Mouse (Mus musculus): ENCODE data around the gene Cntn4. TPM values are rescaled to one million over a fixed set of nuclear protein-coding genes. Genes with fewer than 3 reads are reported as not detected.

Cntn4 gene
- polyA plus RNA-seq, 1 experiment from 2014 or later, result 3.3 TPM

- Histone ChIP-seq H3K27me3 (ENCODE audit: insufficient read depth, low read length) (no peaks in the 10 kb centered on the region), H3K36me3 (ENCODE audit: insufficient read depth, low read length) (no peaks in the 10 kb centered on the region), H3K9me3 (replicated peaks; ENCODE audit: low read length) (no peaks in the 10 kb centered on the region), H3K4me1 (replicated peaks; ENCODE audit: insufficient read depth, low read length) (no peaks in the 10 kb centered on the region), H3K27ac (no peak overlapping the region), H3K9ac (ENCODE audit: low read depth, low read length) (no peak overlapping the region), H3K4me2 (ENCODE audit: low read length) (no peak overlapping the region), H3K4me3 (replicated peaks; ENCODE audit: low read depth, low read length) (no peak overlapping the region)
- ATAC-seq (replicated peaks; ENCODE audit: low FRiP score, low read depth) (no peak), DNase-seq (ENCODE audit: low spot score) (no peak)
- TF ChIP-seq CTCF (IDR thresholded peaks at IDR 0.05; ENCODE audit: low read depth), result no peak
- WGBS, result 54% methylated on average over 4 of the region's 4 CpGs
Observed at GRCm38 (mm10) chr6:106268723-106269122, 591.3 kb downstream of the Cntn4 start.

- Histone ChIP-seq H3K36me3 (ENCODE audit: insufficient read depth, low read length) (no peaks in the 10 kb centered on the region), H3K9me3 (replicated peaks; ENCODE audit: low read length) (no peaks in the 10 kb centered on the region), H3K4me2 (ENCODE audit: low read length) (no peak overlapping the region), H3K9ac (ENCODE audit: low read depth, low read length) (no peak overlapping the region), H3K27me3 (ENCODE audit: insufficient read depth, low read length) (no peaks in the 10 kb centered on the region), H3K4me3 (replicated peaks; ENCODE audit: low read depth, low read length) (no peak overlapping the region), H3K4me1 (replicated peaks; ENCODE audit: insufficient read depth, low read length) (no peaks in the 10 kb centered on the region), H3K27ac (no peak overlapping the region)
- no peak for DNase-seq (ENCODE audit: low spot score)
- 69% methylated on average over 2 of the region's 2 CpGs for WGBS
- no peak for TF ChIP-seq CTCF (IDR thresholded peaks at IDR 0.05; ENCODE audit: low read depth)
- ATAC-seq (replicated peaks; ENCODE audit: low FRiP score, low read depth), result no peak
Observed at GRCm38 (mm10) chr6:106277139-106277538, 599.7 kb downstream of the Cntn4 start.

DNA sequence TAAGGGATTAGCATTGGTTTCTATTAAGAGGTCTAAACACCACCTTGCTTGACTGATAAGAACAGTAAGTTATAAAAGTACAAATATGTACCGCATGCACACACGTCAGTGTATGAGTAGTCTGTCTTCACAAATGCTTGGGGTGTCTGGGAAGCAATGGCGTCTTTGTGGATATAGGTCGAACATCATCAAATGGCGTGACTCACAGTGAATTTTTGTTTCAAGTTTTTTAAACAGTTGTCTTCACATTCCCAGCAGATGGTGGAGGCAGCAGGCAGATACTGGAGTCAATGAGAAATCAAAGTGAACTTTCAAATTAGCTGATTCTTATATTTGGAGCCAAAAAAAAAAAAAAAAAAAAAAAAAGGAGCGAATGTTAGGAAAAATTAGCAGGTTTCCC is 604.2 kb downstream of the Cntn4 start:
- DNase-seq (ENCODE audit: low spot score) (no peak), ATAC-seq (replicated peaks; ENCODE audit: low FRiP score, low read depth) (no peak)
- no peaks in the 10 kb centered on the region for H3K27me3 ChIP-seq (ENCODE audit: insufficient read depth, low read length)
- H3K36me3 ChIP-seq (ENCODE audit: insufficient read depth, low read length), result no peaks in the 10 kb centered on the region
- H3K4me1 ChIP-seq (replicated peaks; ENCODE audit: insufficient read depth, low read length), result no peaks in the 10 kb centered on the region
- no peak overlapping the region for H3K9ac ChIP-seq (ENCODE audit: low read depth, low read length)
- no peaks in the 10 kb centered on the region for H3K9me3 ChIP-seq (replicated peaks; ENCODE audit: low read length)
- 93% methylated on average over 6 of the region's 6 CpGs for WGBS
- no peak overlapping the region for H3K27ac ChIP-seq
- no peak overlapping the region for H3K4me3 ChIP-seq (replicated peaks; ENCODE audit: low read depth, low read length)
- H3K4me2 ChIP-seq (ENCODE audit: low read length), result no peak overlapping the region
- TF ChIP-seq CTCF (IDR thresholded peaks at IDR 0.05; ENCODE audit: low read depth), result no peak

DNA sequence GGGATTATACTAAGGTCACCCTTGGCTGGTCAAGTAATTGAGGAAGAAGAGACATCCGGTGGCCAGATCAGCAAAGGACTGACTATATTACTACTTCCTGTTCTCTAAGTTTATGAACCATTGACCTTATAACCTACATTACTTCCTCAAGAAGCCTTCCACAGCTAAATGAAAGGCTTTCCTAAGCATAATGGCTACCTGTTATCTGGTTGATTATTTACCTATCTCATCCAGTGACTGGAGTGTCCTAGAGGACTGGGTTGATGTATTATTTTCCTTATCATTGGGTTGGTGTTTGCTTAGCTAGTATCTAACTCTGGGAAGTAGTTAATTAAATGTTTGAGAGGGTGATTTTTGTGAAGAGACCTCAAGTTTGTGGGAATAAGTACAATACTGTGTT is 606.4 kb downstream of the Cntn4 start:
- DNase-seq (ENCODE audit: low spot score) (no peak), ATAC-seq (replicated peaks; ENCODE audit: low FRiP score, low read depth) (no peak)
- no peak for TF ChIP-seq CTCF (IDR thresholded peaks at IDR 0.05; ENCODE audit: low read depth)
- no peaks in the 10 kb centered on the region for H3K4me1 ChIP-seq (replicated peaks; ENCODE audit: insufficient read depth, low read length)
- H3K27ac ChIP-seq, result no peak overlapping the region
- WGBS, result 37% methylated on average over 1 of the region's 1 CpGs
- H3K9ac ChIP-seq (ENCODE audit: low read depth, low read length), result no peak overlapping the region
- no peak overlapping the region for H3K4me3 ChIP-seq (replicated peaks; ENCODE audit: low read depth, low read length)
- H3K27me3 ChIP-seq (ENCODE audit: insufficient read depth, low read length), result no peaks in the 10 kb centered on the region
- no peaks in the 10 kb centered on the region for H3K9me3 ChIP-seq (replicated peaks; ENCODE audit: low read length)
- H3K36me3 ChIP-seq (ENCODE audit: insufficient read depth, low read length), result no peaks in the 10 kb centered on the region
- no peak overlapping the region for H3K4me2 ChIP-seq (ENCODE audit: low read length)

GRCm38 (mm10) chr6:106299451-106299850 is 622.0 kb downstream of the Cntn4 start:
- 61% methylated on average over 1 of the region's 1 CpGs for WGBS
- DNase-seq (ENCODE audit: low spot score), result no peak
- no peak overlapping the region for H3K27ac ChIP-seq
- H3K9me3 ChIP-seq (replicated peaks; ENCODE audit: low read length), result no peaks in the 10 kb centered on the region
- no peak overlapping the region for H3K9ac ChIP-seq (ENCODE audit: low read depth, low read length)
- no peak overlapping the region for H3K4me3 ChIP-seq (replicated peaks; ENCODE audit: low read depth, low read length)
- H3K36me3 ChIP-seq (ENCODE audit: insufficient read depth, low read length), result no peaks in the 10 kb centered on the region
- H3K4me2 ChIP-seq (ENCODE audit: low read length), result no peak overlapping the region
- ATAC-seq (replicated peaks; ENCODE audit: low FRiP score, low read depth), result no peak
- no peaks in the 10 kb centered on the region for H3K27me3 ChIP-seq (ENCODE audit: insufficient read depth, low read length)
- TF ChIP-seq CTCF (IDR thresholded peaks at IDR 0.05; ENCODE audit: low read depth), result no peak
- no peaks in the 10 kb centered on the region for H3K4me1 ChIP-seq (replicated peaks; ENCODE audit: insufficient read depth, low read length)

- no peaks in the 10 kb centered on the region for H3K9me3 ChIP-seq (replicated peaks; ENCODE audit: low read length)
- no peaks in the 10 kb centered on the region for H3K27me3 ChIP-seq (ENCODE audit: insufficient read depth, low read length)
- no peaks in the 10 kb centered on the region for H3K36me3 ChIP-seq (ENCODE audit: insufficient read depth, low read length)
- H3K9ac ChIP-seq (ENCODE audit: low read depth, low read length), result no peak overlapping the region
- H3K4me2 ChIP-seq (ENCODE audit: low read length), result no peak overlapping the region
- WGBS, result 58% methylated on average over 3 of the region's 3 CpGs
- no peak overlapping the region for H3K27ac ChIP-seq
- no peak for ATAC-seq (replicated peaks; ENCODE audit: low FRiP score, low read depth)
- DNase-seq (ENCODE audit: low spot score), result no peak
- no peaks in the 10 kb centered on the region for H3K4me1 ChIP-seq (replicated peaks; ENCODE audit: insufficient read depth, low read length)
- no peak for TF ChIP-seq CTCF (IDR thresholded peaks at IDR 0.05; ENCODE audit: low read depth)
- H3K4me3 ChIP-seq (replicated peaks; ENCODE audit: low read depth, low read length), result no peak overlapping the region
Observed at GRCm38 (mm10) chr6:106300179-106300578, 622.7 kb downstream of the Cntn4 start.

DNA sequence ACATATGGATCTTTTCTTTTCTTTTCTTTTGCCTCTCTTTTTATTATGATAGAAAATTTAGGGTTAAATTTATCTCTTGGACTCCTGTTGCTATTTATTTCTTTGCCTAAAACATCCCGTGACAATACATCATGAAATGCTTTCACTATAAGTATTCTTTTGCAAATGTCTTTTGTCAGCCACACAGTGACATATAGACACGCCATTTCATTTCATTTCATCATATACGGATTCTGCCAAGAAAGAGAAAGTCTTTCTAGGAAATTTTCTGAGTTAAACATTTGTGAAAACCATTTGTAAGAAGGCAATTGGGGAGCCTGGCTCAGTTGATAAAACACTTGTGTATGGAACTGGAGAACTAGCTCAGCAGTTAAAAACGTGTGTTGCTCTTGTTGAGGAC is 625.0 kb downstream of the Cntn4 start:
- DNase-seq (ENCODE audit: low spot score) (no peak), ATAC-seq (replicated peaks; ENCODE audit: low FRiP score, low read depth) (no peak)
- WGBS, result 56% methylated on average over 4 of the region's 4 CpGs
- TF ChIP-seq CTCF (IDR thresholded peaks at IDR 0.05; ENCODE audit: low read depth), result no peak
- Histone ChIP-seq H3K27me3 (ENCODE audit: insufficient read depth, low read length) (no peaks in the 10 kb centered on the region), H3K9ac (ENCODE audit: low read depth, low read length) (no peak overlapping the region), H3K4me3 (replicated peaks; ENCODE audit: low read depth, low read length) (no peak overlapping the region), H3K27ac (no peak overlapping the region), H3K4me2 (ENCODE audit: low read length) (no peak overlapping the region), H3K4me1 (replicated peaks; ENCODE audit: insufficient read depth, low read length) (no peaks in the 10 kb centered on the region), H3K36me3 (ENCODE audit: insufficient read depth, low read length) (no peaks in the 10 kb centered on the region), H3K9me3 (replicated peaks; ENCODE audit: low read length) (no peaks in the 10 kb centered on the region)

All from kidney, postnatal 0 days (tissue).